Mouse (Mus musculus): ENCODE measurements around the gene Aym1.

DNA sequence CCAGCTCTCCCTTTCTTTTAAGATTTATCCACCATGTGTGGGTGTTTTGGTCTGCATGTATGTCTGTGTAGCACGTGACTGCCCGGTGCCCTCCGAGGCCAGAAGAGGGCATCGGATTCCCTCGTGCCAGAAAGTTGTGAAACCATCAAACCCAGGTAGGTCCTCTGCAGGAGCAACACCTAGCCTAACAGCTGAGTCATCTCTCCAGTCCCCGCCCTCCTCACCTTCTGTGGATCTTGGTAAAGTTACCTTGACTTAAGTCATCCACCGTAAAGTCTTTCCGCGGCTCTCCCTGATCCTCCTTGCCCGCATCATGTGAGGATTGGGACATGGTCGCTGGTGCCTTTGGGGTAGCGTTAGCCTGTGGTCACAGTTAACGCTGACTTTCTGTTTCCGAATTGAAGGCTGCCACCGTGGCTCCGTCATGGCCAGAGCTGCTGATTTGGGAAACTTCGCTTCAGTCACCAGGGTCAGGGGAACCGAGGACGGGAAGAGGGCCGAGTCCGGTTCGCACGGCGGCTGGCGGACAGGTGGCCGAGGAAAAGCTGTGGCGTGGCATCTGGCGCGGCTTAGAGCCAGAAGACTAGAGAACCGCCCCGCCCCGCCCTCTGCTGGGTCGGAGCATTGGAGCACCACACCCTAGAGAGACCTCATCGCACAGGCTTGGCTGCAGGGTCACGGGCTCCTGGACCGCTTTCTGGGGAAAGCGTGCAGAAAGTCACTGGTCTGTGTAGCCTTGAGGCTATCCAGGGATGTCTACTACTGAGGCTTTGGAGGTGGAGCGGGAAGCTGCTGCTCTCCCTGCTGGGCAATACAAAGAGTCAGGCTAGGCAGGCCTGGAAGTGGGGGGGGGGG, 33.1 kb upstream of the Aym1 start:
- TF ChIP-seq CTCF (IDR thresholded peaks at IDR 0.05; ENCODE audit: borderline replicate concordance, insufficient read depth, low read depth, low read length), result no peak
- TF ChIP-seq POLR2A (IDR thresholded peaks at IDR 0.05; ENCODE audit: borderline replicate concordance, insufficient read depth, low read length), result no peak
